Comparison of ENCODE assay signal across 21 mouse cellular contexts in the genomic region with DNA sequence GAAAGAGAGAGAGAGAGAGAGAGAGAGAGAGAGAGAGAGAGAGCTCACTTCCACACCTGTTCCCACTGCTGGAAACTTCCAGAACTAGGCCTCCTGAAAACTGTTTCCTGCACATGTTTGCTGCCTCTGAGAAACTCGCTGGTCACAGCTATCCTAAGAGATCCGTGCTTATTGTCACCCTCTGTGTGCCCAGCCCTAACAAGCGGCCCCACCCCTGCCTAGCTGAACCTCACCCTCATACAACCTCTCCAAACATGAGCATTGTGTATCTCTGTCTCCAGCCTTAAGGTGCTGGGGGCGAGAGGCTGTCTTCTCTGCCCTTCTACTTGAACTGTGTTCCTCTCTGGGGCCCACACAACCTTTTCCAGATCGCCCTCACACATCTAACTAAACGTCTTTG.
"Had no signal": no experiment of that assay in that cellular context is flagged by ENCODE, and none has a peak within 500 bp of the region (broad histone marks: within the 10 kb centered on the region; RNA-seq: fewer than 3 reads in every experiment).

No protein-coding gene starts in this region.

- H3K4me2 ChIP-seq: heart, embryonic 11.5 days; heart, embryonic 13.5 days; heart, embryonic 15.5 days; hindbrain, embryonic 12.5 days; hindbrain, embryonic 15.5 days; limb, embryonic 12.5 days; liver, embryonic 11.5 days; liver, embryonic 13.5 days; liver, embryonic 15.5 days had no signal

- H3K27ac ChIP-seq: heart, embryonic 13.5 days; heart, embryonic 15.5 days; hindbrain, embryonic 12.5 days; hindbrain, embryonic 15.5 days; left cerebral cortex, adult 2 months; limb, embryonic 10.5 days; limb, embryonic 12.5 days; liver, embryonic 13.5 days; liver, embryonic 15.5 days had no signal

- DNase-seq: gastrocnemius, postnatal 36 days; heart, adult 18-20 months; heart, postnatal 36 days; kidney, adult 18-20 months; kidney, adult 8-10 months; kidney, postnatal 10 days; kidney, postnatal 25 days; kidney, postnatal 4 days; liver; liver, embryonic 13.5 days had no signal

- H3K9ac ChIP-seq: heart, embryonic 13.5 days; heart, embryonic 15.5 days; hindbrain, embryonic 12.5 days; hindbrain, embryonic 15.5 days; limb, embryonic 12.5 days; liver, embryonic 13.5 days; liver, embryonic 15.5 days had no signal

- H3K27me3 ChIP-seq: heart, embryonic 15.5 days; hindbrain, embryonic 12.5 days; hindbrain, embryonic 15.5 days; limb, embryonic 12.5 days; liver, embryonic 13.5 days; liver, embryonic 15.5 days had no signal

- H3K4me3 ChIP-seq: heart, embryonic 13.5 days; heart, embryonic 15.5 days; hindbrain, embryonic 12.5 days; hindbrain, embryonic 15.5 days; layer of hippocampus, adult 2 months; left cerebral cortex, adult 2 months; limb, embryonic 10.5 days; limb, embryonic 12.5 days; liver, embryonic 13.5 days; liver, embryonic 15.5 days had no signal

- H3K36me3 ChIP-seq: heart, embryonic 13.5 days; heart, embryonic 15.5 days; hindbrain, embryonic 12.5 days; hindbrain, embryonic 15.5 days; limb, embryonic 10.5 days; limb, embryonic 12.5 days; liver, embryonic 13.5 days; liver, embryonic 15.5 days had no signal

- H3K9me3 ChIP-seq: heart, embryonic 13.5 days; heart, embryonic 15.5 days; hindbrain, embryonic 12.5 days; hindbrain, embryonic 15.5 days; limb, embryonic 10.5 days; liver, embryonic 13.5 days; liver, embryonic 15.5 days had no signal

- H3K4me1 ChIP-seq: heart, embryonic 13.5 days; heart, embryonic 15.5 days; hindbrain, embryonic 12.5 days; hindbrain, embryonic 15.5 days; liver, embryonic 13.5 days; liver, embryonic 15.5 days had no signal
